Mouse (Mus musculus) stomach, postnatal 0 days (tissue): Measurements from ENCODE around the gene Kti12.

Source experiments
- CTCF ChIP-seq: IDR thresholded peaks from 2 replicates; pipeline ENCODE4 v1.5.1; 2016; ENCODE audit warnings: antibody characterized with exemption, low read depth, mild to moderate bottlenecking, moderate library complexity
- EP300 ChIP-seq: optimal IDR thresholded peaks from 2 replicates; pipeline ENCODE3; 2016; ENCODE audit warnings: antibody characterized with exemption

GRCm38 (mm10) chr4:108832916-108833827, 14.4 kb upstream of the Kti12 start, which contains the start of gene Btf3l4:
- TF ChIP-seq CTCF (no peak), EP300 (no peak)
